Mouse (Mus musculus): ENCODE data around the gene Fgfr2.

- no peak for TF ChIP-seq CTCF (IDR thresholded peaks at IDR 0.05; ENCODE audit: control insufficient read depth, insufficient read depth, insufficient read length)
- no peak for TF ChIP-seq USF1 (IDR thresholded peaks at IDR 0.05; ENCODE audit: low read depth)
- no peak for TF ChIP-seq MYOG (IDR thresholded peaks at IDR 0.05; ENCODE audit: control insufficient read depth, extremely low read depth, insufficient read length)
These were observed 1960.9 kb downstream of the Fgfr2 start for GRCm38 (mm10) chr7:131162251-131162650.
